In the genomic region with DNA sequence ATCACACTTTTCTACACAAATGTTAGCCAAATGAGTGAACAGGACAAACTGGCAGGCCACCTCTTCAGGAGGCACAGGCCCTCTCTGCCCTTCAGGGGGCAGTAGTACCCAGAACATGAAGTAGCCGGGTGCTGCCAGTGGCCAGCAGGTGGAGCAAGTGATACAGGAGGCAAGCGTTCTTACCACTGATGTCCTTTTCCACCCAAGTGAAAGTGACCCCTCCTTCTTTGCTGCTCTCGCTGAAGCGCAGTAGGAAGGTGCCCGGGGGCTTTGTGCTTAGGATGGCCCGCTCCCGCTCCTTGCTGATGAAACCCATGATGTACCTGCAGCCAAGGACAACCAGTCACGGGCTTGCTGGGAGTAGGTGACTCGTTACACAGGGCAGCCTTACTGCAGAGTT, we compare ENCODE assay signal across 8 mouse cellular contexts. TPM values are rescaled to one million over a fixed set of nuclear protein-coding genes. Genes with fewer than 3 reads are reported as not detected.
DNase-seq lines count a peak whose midpoint lies in the region; ATAC-seq lines count a peak whose summit lies in the region.

No protein-coding gene starts in this region.

- H3K9me3 ChIP-seq in hindbrain, embryonic 14.5 days (ENCODE audit: control insufficient read depth, low read length): no peaks in the 10 kb centered on the region

- H3K9ac ChIP-seq in hindbrain, embryonic 14.5 days: no peak overlapping the region

- H3K36me3 ChIP-seq in hindbrain, embryonic 14.5 days (replicated peaks; ENCODE audit: control insufficient read depth, insufficient read depth): peaks cover 56% of the 10 kb centered on the region

- no peak overlapping the region for H3K4me3 ChIP-seq in hindbrain, embryonic 14.5 days (replicated peaks; ENCODE audit: low read length)

- no peak overlapping the region for H3K4me2 ChIP-seq in hindbrain, embryonic 14.5 days (replicated peaks)

- DNase-seq in WW6 (ENCODE audit: low read depth, low spot score): peak; percentile 65
- DNase-seq in cerebellum, postnatal 14 days: peak; percentile 92 to 97
- peak; percentile 73 to 75 for DNase-seq in frontal cortex, postnatal 14 days (ENCODE audit: low spot score in 2 of 2)
- DNase-seq in hindbrain, embryonic 14.5 days (ENCODE audit: low spot score): peak; percentile 84
- peak; percentile 85 to 87 for DNase-seq in layer of hippocampus, postnatal 36 days
- peak; percentile 90 to 93 for DNase-seq in lung, postnatal 4 days
- DNase-seq in right cerebral cortex, postnatal 36 days (ENCODE audit: low spot score in 2 of 2): peak; percentile 64 to 74
- DNase-seq in urinary bladder, postnatal 4 days (ENCODE audit: low spot score in 2 of 2): peak; percentile 81 to 91

- peak; percentile 48; the same call in 1 of the 2 replicates for ATAC-seq in hindbrain, embryonic 14.5 days (ENCODE audit: low FRiP score)

- no peaks in the 10 kb centered on the region for H3K4me1 ChIP-seq in hindbrain, embryonic 14.5 days (replicated peaks; ENCODE audit: control insufficient read depth, insufficient read depth, low read length)

- no peak overlapping the region for H3K27ac ChIP-seq in hindbrain, embryonic 14.5 days

- 13% methylated on average over 9 of the region's 9 CpGs for WGBS in hindbrain, embryonic 14.5 days

- H3K27me3 ChIP-seq in hindbrain, embryonic 14.5 days (ENCODE audit: control insufficient read depth, insufficient read depth, low read length): no peaks in the 10 kb centered on the region

RNA-seq across cellular contexts. Expression of gene Stat5a, which starts 34.3 kb away (rescaled TPM):
- 1.4 and 1.7 TPM in 2 replicates for polyA plus RNA-seq in hindbrain, embryonic 14.5 days (2014; fragmentation: Nextera tagmentation; extraction: Ambion mirVana)
- total RNA-seq in layer of hippocampus, postnatal 36 days (2021): 1 to 10 TPM; 1.1 to 1.5 TPM

RNA-seq across cellular contexts. Expression of gene Stat5b, which starts 43.0 kb away (rescaled TPM):
- 19.0 and 19.8 TPM in 2 replicates for polyA plus RNA-seq in hindbrain, embryonic 14.5 days (2014; fragmentation: Nextera tagmentation; extraction: Ambion mirVana)
- 10 to 100 TPM; 11.7 to 12.7 TPM for total RNA-seq in layer of hippocampus, postnatal 36 days (2021)

RNA-seq across cellular contexts. Expression of gene Stat3, which starts 45.9 kb away (rescaled TPM):
- 49.1 and 50.6 TPM in 2 replicates for polyA plus RNA-seq in hindbrain, embryonic 14.5 days (2014; fragmentation: Nextera tagmentation; extraction: Ambion mirVana)
- 10 to 100 TPM; 34.2 to 44.7 TPM for total RNA-seq in layer of hippocampus, postnatal 36 days (2021)
